Comparison of ENCODE assay signal across 27 mouse cellular contexts in the genomic region with DNA sequence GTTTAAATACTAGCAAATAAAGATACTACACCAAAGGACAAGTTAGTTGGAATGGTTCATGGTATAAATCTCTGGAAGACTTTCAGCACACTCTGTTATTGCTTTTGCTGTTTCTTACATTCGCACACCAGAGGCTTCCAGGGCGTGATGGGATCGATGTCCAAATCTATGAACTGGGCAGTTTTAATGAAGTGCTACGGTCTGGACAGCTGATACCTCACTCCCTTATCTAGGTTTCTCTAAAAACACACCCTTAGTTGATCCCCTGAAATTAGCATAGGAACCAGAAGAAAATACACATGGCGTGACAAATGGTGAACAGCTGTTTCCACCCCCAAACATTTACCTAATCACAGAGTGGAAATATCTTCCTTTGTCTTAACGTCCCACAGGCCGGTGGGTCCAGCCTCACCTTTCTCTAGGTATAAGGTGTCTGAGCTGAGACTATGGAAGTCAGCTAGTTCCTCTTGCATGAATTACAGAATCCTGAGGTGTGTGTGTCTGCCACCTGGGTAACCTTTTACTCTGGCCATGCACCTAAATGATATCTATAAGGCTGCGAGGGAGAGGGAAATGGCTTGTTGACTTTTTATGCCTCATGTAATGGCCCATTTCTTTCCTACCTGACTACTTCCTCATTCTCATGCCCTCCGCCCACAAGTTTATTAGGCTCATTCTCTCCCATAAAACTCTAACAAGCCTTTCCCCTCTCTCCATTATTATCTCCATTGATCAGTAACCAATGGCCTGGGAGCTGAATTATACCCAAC. TPM values are rescaled to one million over a fixed set of nuclear protein-coding genes. Genes with fewer than 3 reads are reported as not detected.
DNase-seq lines count a peak whose midpoint lies in the region; ATAC-seq and TF ChIP-seq lines count a peak whose summit lies in the region.
"Had no signal": no experiment of that assay in that cellular context is flagged by ENCODE, and none has a peak within 500 bp of the region (broad histone marks: within the 10 kb centered on the region; RNA-seq: fewer than 3 reads in every experiment).

No protein-coding gene starts in this region.

- H3K79me2 ChIP-seq in MEL (ENCODE audit: control insufficient read depth, insufficient read depth, low read length, poor library complexity), result no peaks in the 10 kb centered on the region

- 91% methylated on average over 9 of the region's 9 CpGs for WGBS in forebrain, embryonic 13.5 days
- 91% methylated on average over 9 of the region's 9 CpGs for WGBS in forebrain, embryonic 11.5 days
- WGBS in kidney, embryonic 15.5 days, result 60% methylated on average over 9 of the region's 9 CpGs
- WGBS in heart, embryonic 12.5 days, result 79% methylated on average over 9 of the region's 9 CpGs

- TF ChIP-seq EP300 in MEL (IDR thresholded peaks at IDR 0.05; ENCODE audit: low read depth in 1 of 2, low read length in 2 of 2), result no peak

- H3K27me3 ChIP-seq in forebrain, embryonic 13.5 days, result no peaks in the 10 kb centered on the region
- H3K27me3 ChIP-seq in forebrain, embryonic 11.5 days (ENCODE audit: control insufficient read depth, insufficient read depth, low read length), result no peaks in the 10 kb centered on the region
- no peaks in the 10 kb centered on the region for H3K27me3 ChIP-seq in kidney, embryonic 15.5 days
- no peaks in the 10 kb centered on the region; a peak in 1 of 4 replicates for H3K27me3 ChIP-seq in MEL (ENCODE audit: control insufficient read depth in 1 of 2, insufficient read depth in 2 of 2, low read length in 2 of 2)
- no peaks in the 10 kb centered on the region for H3K27me3 ChIP-seq in heart, embryonic 12.5 days (replicated peaks)
- H3K27me3 ChIP-seq: embryonic facial prominence, embryonic 15.5 days; limb, embryonic 12.5 days; liver, embryonic 12.5 days had no signal

- peak; percentile 16; the same call in 1 of the 2 replicates for ATAC-seq in forebrain, embryonic 13.5 days
- no peak for ATAC-seq in forebrain, embryonic 11.5 days (replicated peaks; ENCODE audit: low FRiP score)
- ATAC-seq in kidney, embryonic 15.5 days (replicated peaks; ENCODE audit: low FRiP score), result peak; percentile 36; the same call in 1 of the 2 replicates
- 0 out of 2 replicates have a peak, but pooled peaks have one; percentile 24 for ATAC-seq in megakaryocyte progenitor cell, adult 5-6 weeks (replicated peaks; ENCODE audit: poor library complexity)
- ATAC-seq in heart, embryonic 12.5 days (ENCODE audit: insufficient number of reproducible peaks, low FRiP score), result no peak
- ATAC-seq: liver, embryonic 12.5 days had no signal

- H3K9me3 ChIP-seq in forebrain, embryonic 13.5 days (replicated peaks), result no peaks in the 10 kb centered on the region
- no peaks in the 10 kb centered on the region for H3K9me3 ChIP-seq in forebrain, embryonic 11.5 days (ENCODE audit: control insufficient read depth, low read length)
- no peaks in the 10 kb centered on the region for H3K9me3 ChIP-seq in kidney, embryonic 15.5 days (replicated peaks)
- H3K9me3 ChIP-seq in MEL (replicated peaks; ENCODE audit: insufficient read depth, low read length), result no peaks in the 10 kb centered on the region
- no peaks in the 10 kb centered on the region for H3K9me3 ChIP-seq in heart, embryonic 12.5 days (replicated peaks)
- H3K9me3 ChIP-seq: embryonic facial prominence, embryonic 15.5 days; G1E; limb, embryonic 12.5 days; liver, embryonic 12.5 days had no signal

- no peak for TF ChIP-seq CTCF in MEL (IDR thresholded peaks at IDR 0.05 in 2 of 3, conservative IDR thresholded peaks at IDR 0.05 in 1 of 3; ENCODE audit: control insufficient read depth in 1 of 3, insufficient read depth in 1 of 3, low read depth in 2 of 3, low read length in 3 of 3, poor library complexity in 1 of 3, severe bottlenecking in 1 of 3)

- no peak overlapping the region for H3K4me2 ChIP-seq in forebrain, embryonic 13.5 days
- no peak overlapping the region for H3K4me2 ChIP-seq in forebrain, embryonic 11.5 days (ENCODE audit: low read depth, low read length, severe bottlenecking)
- no peak overlapping the region for H3K4me2 ChIP-seq in kidney, embryonic 15.5 days
- no peak overlapping the region for H3K4me2 ChIP-seq in heart, embryonic 12.5 days
- H3K4me2 ChIP-seq: embryonic facial prominence, embryonic 15.5 days; heart, embryonic 11.5 days; limb, embryonic 12.5 days; liver, embryonic 12.5 days had no signal

- H3K4me1 ChIP-seq in forebrain, embryonic 13.5 days, result no peaks in the 10 kb centered on the region
- no peaks in the 10 kb centered on the region for H3K4me1 ChIP-seq in forebrain, embryonic 11.5 days (replicated peaks; ENCODE audit: control insufficient read depth, insufficient read depth, low read length)
- H3K4me1 ChIP-seq in kidney, embryonic 15.5 days, result no peaks in the 10 kb centered on the region
- no peaks in the 10 kb centered on the region for H3K4me1 ChIP-seq in MEL (ENCODE audit: control insufficient read depth in 1 of 2, insufficient read depth in 2 of 2, low read length in 2 of 2)
- H3K4me1 ChIP-seq in heart, embryonic 12.5 days (replicated peaks), result no peaks in the 10 kb centered on the region
- H3K4me1 ChIP-seq: embryonic facial prominence, embryonic 15.5 days; limb, embryonic 12.5 days; liver, embryonic 12.5 days had no signal

- no peak overlapping the region for H3K4me3 ChIP-seq in forebrain, embryonic 13.5 days
- no peak overlapping the region for H3K4me3 ChIP-seq in forebrain, embryonic 11.5 days (ENCODE audit: low read depth, low read length)
- H3K4me3 ChIP-seq in kidney, embryonic 15.5 days (replicated peaks), result no peak overlapping the region
- H3K4me3 ChIP-seq in MEL (ENCODE audit: control insufficient read depth in 1 of 2, insufficient read depth in 1 of 2, low read depth in 2 of 2, low read length in 2 of 2), result no peak overlapping the region
- H3K4me3 ChIP-seq in heart, embryonic 12.5 days, result no peak overlapping the region
- H3K4me3 ChIP-seq: embryonic facial prominence, embryonic 15.5 days; limb, embryonic 12.5 days; liver, embryonic 12.5 days; myocyte had no signal

- TF ChIP-seq RAD21 in MEL (IDR thresholded peaks at IDR 0.05; ENCODE audit: low read depth, low read length), result no peak

- no peaks in the 10 kb centered on the region for H3K36me3 ChIP-seq in forebrain, embryonic 13.5 days (ENCODE audit: poor library complexity, severe bottlenecking)
- H3K36me3 ChIP-seq in forebrain, embryonic 11.5 days (ENCODE audit: control insufficient read depth, insufficient read depth, low read length), result no peaks in the 10 kb centered on the region
- H3K36me3 ChIP-seq in kidney, embryonic 15.5 days, result no peaks in the 10 kb centered on the region
- no peaks in the 10 kb centered on the region for H3K36me3 ChIP-seq in MEL (ENCODE audit: control insufficient read depth in 1 of 2, insufficient read depth in 2 of 2, low read length in 2 of 2)
- no peaks in the 10 kb centered on the region for H3K36me3 ChIP-seq in heart, embryonic 12.5 days
- H3K36me3 ChIP-seq: embryonic facial prominence, embryonic 15.5 days; G1E; limb, embryonic 12.5 days; liver, embryonic 12.5 days had no signal

- no peak for DNase-seq in forebrain, embryonic 11.5 days (ENCODE audit: low spot score)
- DNase-seq in kidney, postnatal 4 days, result no peak
- peak; percentile 10 for DNase-seq in MEL (ENCODE audit: low read depth, low spot score)
- DNase-seq in ovary, postnatal 10 days (ENCODE audit: low spot score), result no peak
- DNase-seq: adrenal gland, adult 2 months; cerebellum, adult 2 months; cerebellum, postnatal 36 days; heart, postnatal 14 days; kidney, adult 8-10 months; lung, adult 2 months; thymus, postnatal 14 days had no signal

- no peak overlapping the region for H3K27ac ChIP-seq in forebrain, embryonic 13.5 days
- no peak overlapping the region for H3K27ac ChIP-seq in forebrain, embryonic 11.5 days (ENCODE audit: low read depth, low read length)
- peak overlapping the region; percentile 52; the same call in 1 of the 2 replicates for H3K27ac ChIP-seq in kidney, embryonic 15.5 days
- no peak overlapping the region for H3K27ac ChIP-seq in MEL (ENCODE audit: control insufficient read depth, low read depth, low read length)
- H3K27ac ChIP-seq in heart, embryonic 12.5 days (ENCODE audit: poor library complexity, severe bottlenecking), result no peak overlapping the region
- H3K27ac ChIP-seq: embryonic facial prominence, embryonic 15.5 days; limb, embryonic 12.5 days; liver, embryonic 12.5 days had no signal

- H3K9ac ChIP-seq in forebrain, embryonic 13.5 days, result no peak overlapping the region
- H3K9ac ChIP-seq in forebrain, embryonic 11.5 days (ENCODE audit: low read length), result no peak overlapping the region
- no peak overlapping the region for H3K9ac ChIP-seq in kidney, embryonic 15.5 days
- no peak overlapping the region for H3K9ac ChIP-seq in MEL (ENCODE audit: control insufficient read depth, low read depth, low read length, poor library complexity, severe bottlenecking)
- no peak overlapping the region for H3K9ac ChIP-seq in heart, embryonic 12.5 days
- H3K9ac ChIP-seq: embryonic facial prominence, embryonic 15.5 days; limb, embryonic 12.5 days; liver, embryonic 12.5 days had no signal

- TF ChIP-seq POLR2A in MEL (IDR thresholded peaks at IDR 0.05; ENCODE audit: control insufficient read depth in 1 of 2, insufficient read depth in 1 of 2, low read depth in 1 of 2, low read length in 2 of 2, poor library complexity in 1 of 2), result no peak

TF ChIP-seq in MEL, 35 proteins besides CTCF, POLR2A, EP300 and RAD21 (continues in another document):
- no peak for TF ChIP-seq CHD1 (IDR thresholded peaks at IDR 0.05; ENCODE audit: low read depth, low read length)

RNA-seq across cellular contexts. Expression of a gene that starts 30.3 kb away (rescaled TPM):
- polyA plus RNA-seq in forebrain, embryonic 13.5 days (2015; fragmentation: Nextera tagmentation; extraction: Ambion mirVana), result 22.3 and 23.3 TPM in 2 replicates
- 19.2 and 24.4 TPM in 2 replicates for polyA plus RNA-seq in forebrain, embryonic 11.5 days (2014; fragmentation: Nextera tagmentation; extraction: Ambion mirVana)
- 24.8 and 28.4 TPM in 2 replicates for polyA plus RNA-seq in kidney, embryonic 15.5 days (2015; fragmentation: Nextera tagmentation; extraction: Ambion mirVana)
- total RNA-seq in MEL (2012; rRNA removed), result 5.3 and 6.2 TPM in 2 replicates
- polyA plus RNA-seq in MEL (2012; ENCODE audit: insufficient read depth in 1 of 2, insufficient read length in 2 of 2, low read depth in 1 of 2, low replicate concordance in 2 of 2, missing spikeins in 1 of 2), result 1 to 10 TPM in 1 of 2 experiments, not detected in 1; 7.6 TPM
- total RNA-seq in megakaryocyte progenitor cell, adult 5-6 weeks (2015), result 16.9 and 20.6 TPM in 2 replicates
- total RNA-seq in megakaryocyte progenitor cell, adult 5-6 weeks (2017), result 23.2 and 42.2 TPM in 2 replicates
- 35.1 and 38.7 TPM in 2 replicates for polyA plus RNA-seq in heart, embryonic 12.5 days (2016; fragmentation: Nextera tagmentation; extraction: Ambion mirVana)

RNA-seq across cellular contexts. Expression of a gene that starts 32.1 kb away (rescaled TPM):
- polyA plus RNA-seq in forebrain, embryonic 13.5 days (2015; fragmentation: Nextera tagmentation; extraction: Ambion mirVana), result not detected in 2 replicates
- polyA plus RNA-seq in forebrain, embryonic 11.5 days (2014; fragmentation: Nextera tagmentation; extraction: Ambion mirVana), result not detected in 2 replicates
- 0.09 TPM in 1 of 2 replicates, not detected in the other for polyA plus RNA-seq in kidney, embryonic 15.5 days (2015; fragmentation: Nextera tagmentation; extraction: Ambion mirVana)
- not detected in 2 replicates for total RNA-seq in MEL (2012; rRNA removed)
- not detected for polyA plus RNA-seq in MEL (2012; ENCODE audit: insufficient read depth in 1 of 2, insufficient read length in 2 of 2, low read depth in 1 of 2, low replicate concordance in 2 of 2, missing spikeins in 1 of 2)
- total RNA-seq in megakaryocyte progenitor cell, adult 5-6 weeks (2015), result 0.32 and 0.79 TPM in 2 replicates
- 0.14 and 0.50 TPM in 2 replicates for total RNA-seq in megakaryocyte progenitor cell, adult 5-6 weeks (2017)
- not detected in 2 replicates for polyA plus RNA-seq in heart, embryonic 12.5 days (2016; fragmentation: Nextera tagmentation; extraction: Ambion mirVana)
- total RNA-seq: adrenal gland, adult 2 months; gastrocnemius, adult 18-20 months; gastrocnemius, postnatal 4 days; heart, postnatal 14 days; layer of hippocampus, adult 18-20 months; layer of hippocampus, postnatal 25 days; left cerebral cortex, postnatal 10 days had no signal
- polyA plus RNA-seq: adrenal gland, adult 2 months; cerebellum, adult 2 months; embryonic facial prominence, embryonic 15.5 days; G1E; heart, embryonic 11.5 days; hindbrain, embryonic 16.5 days; limb, embryonic 12.5 days; lung, adult 2 months; myocyte had no signal

Comparison
In these comparisons a context has a peak if more than half of its experiments do, and no peak if none do; other contexts are left out.
1. ATAC-seq: peak in forebrain, embryonic 13.5 days (single experiment), kidney, embryonic 15.5 days (single experiment) and megakaryocyte progenitor cell, adult 5-6 weeks (single experiment); none in forebrain, embryonic 11.5 days (single experiment) and heart, embryonic 12.5 days (single experiment).